Mouse (Mus musculus): Measurements from ENCODE around the gene Rab3d.

Rab3d gene

GRCm38 (mm10) chr9:21918035-21918592 lies at the start of gene Rab3d:
TSS of gene Rab3d (minus strand) at chr9:21918192.
- DNase-seq (ENCODE audit: low spot score), result peak; percentile 89

- peak; percentile 18 for DNase-seq (ENCODE audit: low spot score)
Measured at GRCm38 (mm10) chr9:21963417-21963816, 45.4 kb upstream of the Rab3d start, which contains the start of gene Epor. TSS of gene Epor (minus strand) at chr9:21963506.

DNA sequence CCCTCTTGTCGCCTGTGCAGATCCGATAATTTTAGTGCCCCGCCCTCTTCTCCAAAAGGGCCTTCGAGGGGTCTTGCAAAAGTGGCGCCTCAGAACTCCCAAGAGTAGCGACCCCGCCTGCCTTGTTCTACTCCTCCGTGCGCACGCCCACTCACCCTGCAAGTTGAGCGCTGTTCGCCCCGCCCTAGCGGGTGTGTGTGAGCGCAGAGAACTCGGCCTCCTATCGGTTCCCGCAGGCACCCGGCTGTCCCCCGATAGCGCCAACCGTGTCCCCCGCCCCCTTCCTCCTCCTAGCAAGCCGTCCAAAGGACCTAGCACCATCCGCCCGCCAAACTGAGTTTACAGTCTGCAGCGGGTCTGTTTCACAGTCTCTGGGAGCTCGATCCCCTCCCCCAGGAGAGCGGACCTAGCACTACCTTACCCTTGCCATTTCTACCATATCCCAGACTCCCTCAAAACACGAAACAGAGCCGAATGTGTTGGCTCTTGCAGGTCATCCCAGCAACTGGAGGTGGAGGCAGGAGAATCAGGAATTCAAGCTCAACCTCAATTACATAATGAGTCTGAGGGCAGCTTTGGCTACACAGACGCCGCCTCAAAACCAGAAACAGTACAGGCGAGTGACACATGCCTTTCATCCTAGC lies 44.5 kb upstream of the Rab3d start:
- peak; percentile 48 for DNase-seq (ENCODE audit: low spot score)

DNA sequence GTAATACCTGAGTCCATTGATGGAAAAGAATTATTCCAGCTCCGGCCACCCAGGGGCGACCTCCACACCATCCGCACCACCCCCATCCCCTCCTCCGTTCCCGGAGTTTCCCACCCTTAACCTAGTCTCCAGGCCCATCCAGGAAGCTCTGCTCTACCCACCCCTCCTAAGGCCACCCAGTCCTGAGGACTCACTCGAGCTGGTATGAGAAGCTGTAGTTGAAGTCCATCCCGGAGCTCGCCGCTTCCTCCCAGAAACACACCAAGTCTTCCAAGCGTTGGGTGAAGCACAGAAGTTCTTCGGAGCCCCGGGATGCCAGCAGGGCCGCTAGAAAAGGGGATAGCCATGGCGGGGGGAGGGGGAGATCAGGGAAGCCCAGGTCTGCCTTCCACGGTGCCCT lies 44.0 kb upstream of the Rab3d start:
- DNase-seq (ENCODE audit: low spot score), result no peak

GRCm38 (mm10) chr9:21961366-21961980 lies 43.5 kb upstream of the Rab3d start:
- no peak for DNase-seq (ENCODE audit: low spot score)

DNA sequence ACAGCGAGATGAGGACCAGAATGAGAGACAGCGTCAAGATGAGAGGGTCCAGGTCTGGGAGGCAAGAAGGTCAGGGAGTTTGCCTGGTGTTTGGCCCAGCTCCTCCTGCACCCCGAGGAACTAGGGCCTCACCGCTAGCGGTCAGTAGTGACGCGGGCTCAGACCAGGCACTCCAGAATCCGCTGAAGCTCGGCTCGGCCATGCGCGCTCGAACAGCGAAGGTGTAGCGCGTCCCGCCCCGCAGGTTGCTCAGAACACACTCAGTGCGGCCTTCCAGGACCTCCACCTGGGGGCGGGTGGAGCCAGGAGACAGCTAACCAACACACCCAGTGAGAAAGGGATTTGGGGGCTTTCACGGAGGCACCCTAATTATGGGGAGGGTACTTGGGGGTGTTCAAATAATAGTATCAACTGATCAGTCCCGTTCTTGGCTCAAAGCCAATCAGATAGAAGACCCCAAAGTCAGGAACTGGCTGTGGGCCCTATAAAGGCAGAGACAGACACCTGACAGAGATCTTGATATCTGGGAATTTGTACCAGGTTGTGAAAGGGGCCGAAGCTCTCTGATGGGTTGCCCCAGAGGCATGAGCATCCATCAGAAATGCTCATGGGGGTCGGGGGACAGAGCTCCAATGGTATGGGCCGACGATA lies 42.7 kb upstream of the Rab3d start:
- no peak for DNase-seq (ENCODE audit: low spot score)

DNA sequence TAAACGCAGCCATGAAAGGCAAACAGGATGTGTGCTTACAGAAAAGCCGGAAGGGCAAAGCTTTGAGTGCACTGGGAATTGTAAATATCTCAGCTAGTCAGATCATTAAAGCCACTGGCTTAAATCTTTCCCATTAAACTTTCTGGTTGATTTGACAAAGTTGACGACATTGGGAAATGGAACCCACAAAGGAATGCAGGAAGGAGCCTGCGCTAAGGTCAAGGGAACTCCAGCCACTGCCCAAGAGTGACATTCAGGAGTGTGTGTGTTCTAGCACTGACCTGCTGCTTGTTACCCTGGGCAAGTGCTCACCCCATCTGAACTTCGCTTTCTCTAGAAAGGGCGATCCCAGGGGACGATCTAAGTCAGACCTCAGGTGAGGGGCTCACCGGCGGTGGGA lies 42.1 kb upstream of the Rab3d start:
- DNase-seq (ENCODE audit: low spot score), result no peak

GRCm38 (mm10) chr9:21959244-21959643 lies 41.3 kb upstream of the Rab3d start:
- no peak for DNase-seq (ENCODE audit: low spot score)

DNA sequence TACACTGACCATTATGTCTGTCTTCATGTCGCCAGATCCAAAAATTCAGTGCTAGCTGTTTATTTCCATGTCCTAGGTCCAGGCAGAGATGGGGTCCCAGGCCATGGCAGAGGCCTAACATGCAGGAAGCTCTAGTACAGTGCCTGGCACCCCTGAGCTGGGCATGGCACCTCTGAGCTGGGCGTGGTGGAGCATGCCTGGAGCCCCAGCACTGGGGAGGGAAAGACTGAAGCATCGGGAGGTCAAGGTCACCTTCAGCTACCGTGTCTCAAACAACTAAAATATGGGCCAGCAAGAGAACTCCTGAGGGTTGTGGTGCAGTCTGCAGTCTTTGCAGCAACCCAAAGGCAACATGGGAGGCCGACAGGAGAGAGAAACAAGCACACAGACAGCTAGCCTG lies 40.4 kb upstream of the Rab3d start:
- no peak for DNase-seq (ENCODE audit: low spot score)

DNA sequence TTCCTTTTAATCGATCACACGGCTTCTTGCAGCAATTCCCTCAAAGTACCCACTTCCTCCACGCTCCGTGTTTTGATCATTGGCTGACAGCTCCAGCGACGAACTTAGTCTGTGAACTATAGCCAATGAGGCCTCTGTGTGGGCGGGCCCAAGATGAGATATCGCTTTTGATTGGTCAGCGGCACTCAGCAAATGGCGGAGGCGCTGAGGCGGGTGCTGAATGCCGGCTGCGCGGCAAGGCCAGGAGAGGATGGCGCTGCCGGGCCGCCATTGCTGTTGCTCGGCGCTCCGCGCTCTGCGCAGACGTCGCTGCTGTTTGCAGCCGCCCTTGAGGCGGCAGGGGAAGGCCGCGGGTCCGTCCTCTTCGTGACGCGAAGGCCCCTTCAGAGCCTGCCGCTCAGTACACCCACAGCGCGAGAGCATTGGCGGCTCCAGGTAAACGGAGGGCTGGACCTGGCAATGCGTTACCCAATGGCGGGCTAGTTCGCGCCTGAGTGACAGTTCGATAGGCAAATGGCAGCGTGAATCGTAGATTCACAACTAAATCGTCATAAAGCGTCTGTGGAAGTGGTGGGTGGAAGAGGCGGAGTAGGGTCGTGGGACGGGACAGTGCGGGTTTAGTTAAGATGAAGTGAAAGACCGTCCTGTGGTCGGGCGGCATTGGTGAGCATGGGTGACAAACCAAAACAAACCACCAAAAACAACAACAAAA lies 37.7 kb upstream of the Rab3d start, which contains the start of gene Swsap1:
Gene Swsap1, plus strand, starts transcription at position 186 of the 712 bp plus-strand sequence.
- DNase-seq (ENCODE audit: low spot score), result peak; percentile 93

- no peak for DNase-seq (ENCODE audit: low spot score)
Measured at GRCm38 (mm10) chr9:21955225-21955569, 37.2 kb upstream of the Rab3d start.

DNA sequence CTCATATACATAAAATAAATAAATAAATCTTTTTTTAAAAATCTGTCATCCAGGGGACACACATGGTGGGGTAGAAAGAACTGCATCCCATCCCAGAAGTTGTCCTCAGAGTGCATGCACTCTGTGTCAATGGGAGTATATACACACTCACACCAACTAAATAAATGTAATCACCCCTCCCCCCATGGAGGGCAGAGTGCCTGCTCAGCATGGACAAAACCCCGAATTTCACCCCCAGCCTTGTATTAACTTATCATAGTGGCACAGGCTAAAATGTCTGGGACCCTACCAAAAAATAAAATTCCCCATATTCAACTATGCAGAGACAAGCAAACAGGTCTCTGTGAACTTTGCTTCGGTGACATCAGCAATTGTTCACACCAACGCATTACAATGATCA lies 36.6 kb upstream of the Rab3d start:
- DNase-seq (ENCODE audit: low spot score), result no peak

GRCm38 (mm10) chr9:21953600-21953999 lies 35.6 kb upstream of the Rab3d start:
- DNase-seq (ENCODE audit: low spot score), result peak; percentile 41

DNA sequence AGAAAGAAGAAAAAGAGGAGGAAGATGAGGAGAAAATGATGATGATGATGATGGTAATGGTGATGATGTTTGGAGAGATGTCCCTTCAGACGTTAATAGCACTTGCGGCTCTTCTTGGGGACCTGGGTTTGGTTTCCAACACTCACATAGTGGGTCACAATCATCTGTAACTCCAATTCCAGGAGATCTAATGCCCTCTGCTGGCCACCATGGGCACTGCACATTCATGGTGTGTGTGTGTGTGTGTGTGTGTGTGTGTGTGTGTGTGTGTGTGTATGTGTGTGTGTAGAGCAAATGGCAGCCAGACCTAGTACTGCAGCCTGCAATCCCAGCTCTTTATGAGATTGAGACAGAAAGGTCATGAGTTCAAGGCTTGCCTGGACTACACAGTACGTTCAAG lies 34.0 kb upstream of the Rab3d start:
- DNase-seq (ENCODE audit: low spot score), result no peak

DNA sequence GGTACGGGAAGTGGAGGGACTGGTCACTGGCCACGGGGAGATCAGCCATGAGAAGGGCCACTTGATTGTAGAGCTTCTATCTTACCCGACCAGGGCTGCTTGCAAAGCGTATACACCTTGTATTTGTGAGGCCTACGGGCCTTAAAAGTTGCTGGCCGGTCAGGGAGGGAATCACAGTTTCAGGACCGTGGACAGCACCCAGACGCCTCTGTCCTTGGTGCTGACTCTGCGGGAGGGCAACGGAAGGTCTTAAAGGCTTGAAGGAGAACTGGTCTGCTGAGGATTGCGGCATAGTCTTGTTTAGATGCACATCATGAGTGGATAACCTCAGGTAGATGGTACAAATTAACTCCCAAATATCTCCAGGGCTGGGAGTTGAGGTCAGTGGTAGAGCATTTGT lies 32.3 kb upstream of the Rab3d start:
- DNase-seq (ENCODE audit: low spot score), result no peak

DNA sequence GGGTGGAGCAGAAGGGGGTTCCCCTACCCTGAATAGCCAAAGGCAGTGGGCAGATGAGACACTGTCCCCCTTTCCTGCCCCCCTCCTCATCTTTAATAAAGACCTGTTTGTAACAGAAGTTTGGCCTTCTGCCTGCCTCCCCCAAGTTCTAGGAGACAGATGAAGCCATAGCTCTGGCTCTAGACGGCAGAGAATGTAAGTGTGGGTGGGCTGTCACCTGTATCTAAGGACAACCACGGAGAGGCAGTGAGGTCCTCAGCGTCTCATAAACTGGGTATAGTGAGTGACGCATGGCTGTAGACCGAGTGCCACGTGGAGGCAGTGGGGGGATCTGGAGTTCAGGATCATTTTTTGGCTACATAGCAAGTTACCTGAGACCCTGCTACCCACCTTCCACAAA lies 30.8 kb upstream of the Rab3d start:
- DNase-seq (ENCODE audit: low spot score), result no peak

DNA sequence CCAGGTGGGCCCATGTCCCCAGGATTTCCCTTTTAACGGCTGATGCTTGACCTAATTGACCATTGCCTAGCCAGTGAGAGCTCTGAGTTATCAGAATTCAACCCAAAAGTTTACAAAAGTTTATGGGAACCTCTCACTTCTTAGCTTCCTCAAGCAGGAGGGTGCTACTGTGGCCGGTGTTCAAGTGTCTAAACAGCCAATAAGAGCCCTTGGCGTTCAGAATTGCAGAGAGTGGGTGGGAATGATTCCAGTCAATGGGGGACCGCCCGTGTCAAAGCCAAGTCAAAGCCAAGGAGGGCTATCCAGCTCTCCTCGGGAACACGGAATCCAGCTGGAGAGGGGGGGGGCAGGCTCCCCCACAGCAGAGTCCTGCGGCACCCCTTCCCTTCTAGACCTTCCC lies 30.2 kb upstream of the Rab3d start:
- no peak for DNase-seq (ENCODE audit: low spot score)

GRCm38 (mm10) chr9:21947540-21948130 lies 29.6 kb upstream of the Rab3d start:
- no peak for DNase-seq (ENCODE audit: low spot score)

DNA sequence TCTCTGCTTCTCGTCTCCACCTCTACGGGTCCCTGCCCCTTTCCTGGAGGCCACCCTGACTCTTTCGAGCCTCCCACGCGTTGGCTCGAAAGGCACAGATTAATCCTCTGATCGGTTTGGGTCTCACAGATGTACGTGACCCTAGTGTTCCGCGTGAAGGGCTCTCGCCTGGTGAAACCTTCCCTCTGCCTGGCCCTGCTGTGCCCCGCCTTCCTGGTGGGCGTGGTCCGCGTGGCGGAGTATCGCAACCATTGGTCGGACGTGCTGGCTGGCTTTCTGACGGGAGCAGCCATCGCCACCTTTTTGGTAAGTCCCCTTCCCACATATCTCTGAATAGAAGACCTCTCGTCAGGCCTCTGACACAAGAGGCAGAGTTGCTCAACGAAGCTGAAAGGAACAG lies 26.3 kb upstream of the Rab3d start:
- DNase-seq (ENCODE audit: low spot score), result no peak

- DNase-seq (ENCODE audit: low spot score), result no peak
Measured at GRCm38 (mm10) chr9:21943638-21944037, 25.6 kb upstream of the Rab3d start.

- DNase-seq (ENCODE audit: low spot score), result no peak
Measured at GRCm38 (mm10) chr9:21943046-21943445, 25.1 kb upstream of the Rab3d start.

DNA sequence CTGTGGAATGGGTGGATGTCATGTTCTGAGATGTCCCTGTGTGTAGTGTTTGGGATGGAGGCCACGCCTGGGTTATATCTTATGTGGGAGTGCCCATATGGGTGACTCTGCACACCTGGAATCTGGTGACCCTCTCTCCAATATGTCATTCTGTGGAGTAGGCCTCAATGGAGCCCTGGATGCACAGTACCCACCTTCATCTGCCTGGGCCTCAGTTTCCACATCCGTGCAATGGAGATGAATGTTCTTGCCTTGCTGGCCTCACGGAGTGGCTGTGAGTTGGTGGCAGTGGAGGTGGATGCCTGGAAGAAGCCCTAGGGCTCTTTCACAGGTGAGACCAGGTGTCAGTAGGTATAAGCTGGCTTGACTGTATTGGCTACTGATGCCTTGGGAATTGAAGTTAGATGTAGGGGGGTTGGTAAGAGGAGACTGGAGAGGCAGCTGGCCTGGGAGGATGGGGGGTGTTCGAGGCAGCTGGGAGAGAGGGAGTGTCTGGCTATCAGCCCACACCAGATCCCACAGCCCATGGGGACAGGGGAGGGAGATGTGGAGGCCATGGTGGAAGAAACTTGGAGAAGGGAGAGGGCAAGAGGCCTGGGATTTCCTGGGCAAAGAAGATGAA lies 20.4 kb upstream of the Rab3d start:
- no peak for DNase-seq (ENCODE audit: low spot score)
